Mouse (Mus musculus) lung, postnatal 4 days (tissue): ENCODE results near the gene Psmd7.

ENCODE experiments used
- DNase-seq, 2 experiments: peaks; one replicate each; pipeline ENCODE4 v3.0.0; 2021

The Psmd7 gene

DNA sequence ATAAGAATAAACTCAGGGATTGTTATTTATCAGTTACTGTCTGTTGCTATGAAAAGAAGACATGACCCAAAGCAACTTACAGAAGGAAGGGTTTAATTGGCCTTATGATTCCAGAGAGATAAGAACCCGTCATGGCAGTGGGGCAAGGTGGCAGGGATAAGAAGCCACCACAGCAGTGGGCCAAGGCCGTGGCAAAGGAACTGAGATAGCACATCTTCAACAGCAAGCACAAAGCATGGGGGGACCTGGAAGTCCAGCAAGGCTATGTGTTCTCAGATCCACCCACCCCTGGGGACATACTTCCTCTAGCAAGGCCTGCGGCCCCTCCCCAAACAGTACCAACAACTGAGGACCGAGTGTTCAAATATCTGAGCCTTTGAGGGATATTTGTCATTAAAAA lies 10.6 kb downstream of the Psmd7 start:
- DNase-seq = peak in 1 of 2 experiments; percentile 11

DNA sequence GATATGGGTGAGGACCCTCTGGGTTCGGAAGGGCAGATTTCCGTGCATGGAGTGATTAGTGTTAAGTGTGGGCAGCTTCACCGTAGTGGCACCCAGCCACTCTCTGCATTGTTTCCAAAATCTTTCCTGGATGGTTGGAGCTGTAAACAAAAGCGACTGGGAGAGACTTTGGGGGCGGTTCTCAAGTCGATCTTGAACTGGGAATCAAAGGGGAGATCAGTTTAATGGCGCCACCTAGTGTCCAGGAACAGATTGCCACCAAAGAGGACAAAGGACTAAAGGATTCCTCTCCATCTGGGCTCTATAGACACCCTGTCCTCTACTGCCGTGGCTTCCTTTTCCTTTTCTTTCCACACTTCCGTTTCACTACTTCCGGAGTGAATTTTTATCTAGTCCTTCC lies 11.6 kb downstream of the Psmd7 start:
- peak; percentile 72 to 90 for DNase-seq

DNA sequence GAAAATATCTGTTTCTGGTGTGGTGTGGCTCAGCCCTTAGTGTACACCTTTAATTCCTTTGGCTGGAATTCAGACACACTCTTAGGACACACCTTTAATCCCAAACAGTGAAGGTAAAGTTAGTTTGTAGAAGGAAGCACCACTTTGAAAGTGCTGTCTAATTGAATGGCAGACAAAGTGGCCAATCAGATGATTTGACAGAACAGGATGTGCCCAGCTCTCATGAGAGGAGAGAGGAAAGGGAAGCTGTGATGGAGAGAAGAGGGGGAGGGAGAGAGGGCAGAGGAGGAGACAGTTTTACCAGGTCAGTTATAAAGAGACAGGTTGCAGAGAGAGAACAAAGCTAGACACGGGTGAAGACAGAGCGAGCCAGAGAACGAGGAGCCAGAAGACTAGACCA lies 13.5 kb downstream of the Psmd7 start:
- peak in 1 of 2 experiments; percentile 6 for DNase-seq

DNA sequence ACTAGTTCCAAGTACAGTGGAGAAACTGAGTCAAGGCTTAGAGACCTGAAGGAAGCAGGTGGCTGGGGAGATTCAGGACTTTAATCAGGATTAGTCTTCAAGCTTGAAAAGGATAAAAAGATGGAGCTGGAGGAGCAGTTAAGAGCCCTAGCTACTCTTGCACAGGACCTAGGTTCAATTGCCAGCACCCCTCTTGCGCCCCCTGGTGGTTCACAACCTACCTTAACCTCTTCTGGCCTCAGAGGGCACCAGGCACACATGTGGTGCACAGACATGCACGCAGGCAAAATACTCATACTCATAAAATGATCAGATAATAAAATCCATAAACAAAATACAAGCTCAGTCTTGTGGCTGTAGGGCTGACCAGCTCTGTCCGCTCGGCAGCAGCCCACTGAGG lies 15.8 kb downstream of the Psmd7 start:
- DNase-seq = peak; percentile 61 to 76

DNA sequence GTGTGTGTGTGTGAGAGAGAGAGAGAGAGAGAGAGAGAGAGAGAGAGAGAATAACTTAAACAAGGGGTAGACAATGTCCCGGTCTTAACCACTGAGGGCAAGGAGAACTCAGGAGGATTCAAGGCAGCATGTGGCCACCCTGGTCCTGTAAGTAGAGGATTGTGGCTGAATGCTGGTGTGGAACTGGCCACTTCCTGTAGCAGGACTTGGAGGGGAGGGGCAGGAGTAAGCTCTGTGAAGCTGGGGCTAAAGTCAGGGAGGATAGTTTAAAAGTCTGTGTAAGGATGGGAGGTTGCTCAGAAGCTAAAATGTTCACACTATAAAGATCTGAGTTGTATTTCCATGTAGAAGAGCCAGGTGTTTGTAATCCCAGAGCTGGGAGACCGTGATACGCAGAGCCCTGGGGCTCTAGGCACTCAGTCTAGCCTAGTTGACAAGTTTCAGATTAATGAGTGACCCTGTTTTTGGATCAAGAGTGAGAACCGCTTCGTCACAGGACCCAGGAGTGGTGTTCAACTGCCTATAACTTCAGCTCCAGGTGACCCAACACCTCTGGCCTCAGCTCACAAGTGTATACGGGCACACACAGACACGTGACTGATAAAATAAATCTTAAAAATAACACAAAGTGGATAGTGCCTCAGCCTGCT lies 16.7 kb downstream of the Psmd7 start:
- peak in 1 of 2 experiments; percentile 9 for DNase-seq

DNA sequence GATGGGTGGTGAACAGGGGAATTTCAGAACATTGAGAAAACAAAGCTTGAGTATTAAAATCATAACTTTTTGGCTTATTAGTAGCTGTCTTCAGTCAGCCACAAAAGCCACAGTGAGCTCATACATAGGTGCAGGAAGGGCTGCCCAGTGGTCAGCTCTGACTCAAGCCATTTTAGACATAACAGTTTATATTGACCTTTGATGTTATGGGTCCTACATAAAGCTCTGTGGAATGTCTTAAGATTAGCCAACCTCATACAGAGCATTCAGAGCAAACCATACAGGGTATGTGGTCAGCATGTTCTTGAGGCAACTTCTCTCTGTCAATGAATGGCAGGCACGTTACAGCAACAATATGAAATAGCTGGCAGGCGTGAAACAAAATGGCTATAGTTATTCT lies 17.2 kb downstream of the Psmd7 start:
- no peak for DNase-seq

DNA sequence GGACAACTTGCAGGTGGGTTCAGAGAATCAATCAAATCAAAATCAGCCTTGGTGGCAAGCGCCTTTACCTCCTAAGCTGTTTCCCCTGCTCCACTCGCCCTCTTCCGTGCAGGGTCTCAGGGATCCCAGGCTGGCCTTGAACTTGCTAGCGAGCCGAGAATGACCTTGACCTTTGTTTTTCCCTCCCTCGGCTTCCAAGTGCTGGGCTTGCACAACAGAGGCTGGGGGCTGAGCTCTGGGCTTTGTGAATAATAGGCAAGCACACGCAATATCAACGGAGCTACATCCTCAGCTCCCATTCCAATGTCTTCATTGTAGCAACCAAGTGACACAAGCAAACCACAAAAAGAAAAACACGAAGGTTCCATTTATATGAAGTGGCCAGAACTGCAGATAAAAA lies 26.1 kb downstream of the Psmd7 start:
- DNase-seq = no peak

DNA sequence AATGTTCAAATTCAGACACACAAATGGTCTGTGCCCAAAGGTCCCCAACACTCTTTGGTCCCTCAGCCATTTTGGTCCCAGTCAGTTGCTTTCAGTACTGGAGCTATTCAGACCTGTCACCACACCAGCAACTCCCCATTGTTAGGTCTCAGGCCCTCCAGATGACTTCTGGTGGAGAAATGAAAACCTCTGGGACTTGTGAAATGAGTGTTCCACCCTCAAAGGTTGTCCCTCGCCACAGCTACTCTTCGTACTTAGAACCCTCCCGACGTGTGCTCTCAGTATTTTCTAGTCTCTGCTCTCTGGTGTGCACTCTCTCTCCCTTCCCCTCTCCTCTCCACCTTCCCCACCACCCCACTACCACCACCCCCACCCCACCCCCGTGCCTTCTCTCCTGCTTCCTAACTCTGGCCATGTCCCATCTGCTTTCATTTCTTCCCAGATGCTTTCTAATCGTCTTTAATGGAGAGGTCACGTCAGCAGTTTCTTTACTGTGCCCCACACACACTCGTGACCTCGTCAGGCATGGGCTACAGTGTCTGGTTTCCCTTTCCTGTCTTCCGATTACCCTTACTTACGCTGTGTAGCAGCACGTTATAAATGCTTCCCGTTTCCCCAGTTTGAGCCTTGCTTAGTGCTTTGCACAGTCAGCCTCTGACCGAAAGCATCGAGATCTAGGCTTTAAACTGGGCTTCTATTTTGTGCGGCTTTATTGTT lies 27.3 kb downstream of the Psmd7 start:
- no peak for DNase-seq

DNA sequence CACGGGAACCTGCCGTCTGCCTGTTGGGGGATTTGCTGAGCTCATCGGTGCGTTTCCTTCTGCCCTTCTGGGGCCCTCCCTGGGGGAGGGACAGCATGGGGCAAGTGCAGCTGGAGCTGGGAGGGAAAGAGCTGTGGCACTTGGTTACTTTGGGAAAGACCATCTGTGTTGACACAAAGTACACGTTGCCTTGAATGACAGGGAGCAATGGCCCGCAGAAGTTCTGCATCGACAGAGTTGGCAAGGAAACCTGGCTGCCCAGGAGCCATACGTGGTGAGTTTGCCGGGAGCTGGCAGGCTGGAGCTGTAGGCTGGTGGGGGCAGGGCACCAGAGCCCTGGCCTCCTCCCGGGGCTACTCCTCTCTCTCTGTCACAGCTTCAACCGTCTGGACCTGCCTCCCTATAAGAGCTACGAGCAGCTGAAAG lies 31.7 kb downstream of the Psmd7 start:
- DNase-seq = no peak

DNA sequence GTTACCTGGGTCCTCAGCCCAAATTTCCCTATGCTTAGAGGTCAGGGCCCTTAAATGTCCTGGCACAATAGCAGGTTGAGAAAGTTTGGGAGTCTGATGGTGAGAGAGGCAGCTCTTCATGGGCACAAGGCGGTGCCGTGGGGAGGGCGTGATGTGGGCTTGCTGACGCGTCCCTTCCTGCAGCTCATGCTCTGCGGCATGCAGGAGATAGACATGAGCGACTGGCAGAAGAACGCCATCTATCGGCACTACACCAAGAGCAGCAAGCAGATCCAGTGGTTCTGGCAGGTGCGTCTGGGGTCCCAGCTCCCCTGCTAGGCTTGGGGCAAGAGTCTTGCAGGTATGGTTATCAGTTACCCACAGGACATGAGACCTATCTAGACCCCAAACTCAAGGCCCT lies 33.0 kb downstream of the Psmd7 start:
- no peak for DNase-seq

DNA sequence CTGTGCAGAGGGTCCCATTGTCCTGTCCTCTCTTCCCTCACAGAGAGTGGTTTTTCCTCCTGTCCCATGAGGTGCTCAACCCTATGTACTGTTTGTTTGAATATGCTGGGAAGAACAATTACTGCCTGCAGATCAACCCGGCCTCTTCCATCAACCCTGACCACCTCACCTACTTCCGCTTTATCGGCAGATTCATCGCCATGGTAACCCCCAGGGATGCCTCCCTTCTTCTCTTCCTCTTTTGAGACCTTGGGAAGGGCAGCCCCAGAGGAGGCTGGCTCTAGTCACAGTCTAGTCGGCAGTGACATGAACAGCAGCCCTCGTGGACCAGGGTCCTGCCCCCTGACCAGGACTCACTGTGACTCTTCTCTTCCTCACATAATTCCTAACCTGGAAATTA lies 36.0 kb downstream of the Psmd7 start:
- DNase-seq = no peak

DNA sequence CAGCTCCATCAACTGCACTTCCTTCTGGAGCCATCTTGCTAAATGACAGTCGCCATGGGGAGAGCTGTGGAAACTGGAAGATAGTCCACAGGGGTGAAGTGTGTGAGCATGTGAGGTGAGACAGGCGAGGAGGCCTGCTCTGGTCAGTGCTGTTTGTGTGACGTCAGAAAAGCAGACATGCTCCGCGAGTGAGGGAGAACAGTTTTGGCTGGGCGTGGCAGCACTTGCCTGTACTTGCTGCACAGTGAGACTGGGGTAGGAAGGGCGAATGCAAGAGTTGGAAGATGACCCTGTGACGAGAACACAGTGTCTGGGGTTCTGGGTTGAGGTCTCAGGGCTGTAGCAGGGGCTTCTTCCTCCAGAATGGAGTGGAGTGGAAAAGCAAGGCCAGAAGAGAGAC lies 41.4 kb downstream of the Psmd7 start:
- DNase-seq = no peak

DNA sequence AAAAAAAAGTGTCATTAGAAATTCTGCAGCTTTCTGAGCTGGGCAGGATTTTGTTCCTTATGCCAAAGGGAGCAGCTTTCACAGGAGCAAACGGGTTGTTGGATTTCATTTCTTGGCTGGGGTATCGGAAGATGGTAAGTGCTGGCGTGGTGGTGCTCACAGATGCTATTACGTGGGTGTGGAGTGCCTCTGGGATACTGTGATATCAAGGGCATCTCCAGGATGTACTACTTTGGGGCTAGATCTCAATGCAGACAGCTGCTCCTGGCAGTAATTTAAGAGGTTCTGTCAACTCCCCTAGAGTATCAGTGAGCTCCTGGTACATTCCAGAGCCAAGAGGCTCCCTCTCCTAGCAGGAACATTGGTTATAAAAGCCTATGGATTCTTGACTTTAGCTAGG lies 42.1 kb downstream of the Psmd7 start:
- DNase-seq = no peak

DNA sequence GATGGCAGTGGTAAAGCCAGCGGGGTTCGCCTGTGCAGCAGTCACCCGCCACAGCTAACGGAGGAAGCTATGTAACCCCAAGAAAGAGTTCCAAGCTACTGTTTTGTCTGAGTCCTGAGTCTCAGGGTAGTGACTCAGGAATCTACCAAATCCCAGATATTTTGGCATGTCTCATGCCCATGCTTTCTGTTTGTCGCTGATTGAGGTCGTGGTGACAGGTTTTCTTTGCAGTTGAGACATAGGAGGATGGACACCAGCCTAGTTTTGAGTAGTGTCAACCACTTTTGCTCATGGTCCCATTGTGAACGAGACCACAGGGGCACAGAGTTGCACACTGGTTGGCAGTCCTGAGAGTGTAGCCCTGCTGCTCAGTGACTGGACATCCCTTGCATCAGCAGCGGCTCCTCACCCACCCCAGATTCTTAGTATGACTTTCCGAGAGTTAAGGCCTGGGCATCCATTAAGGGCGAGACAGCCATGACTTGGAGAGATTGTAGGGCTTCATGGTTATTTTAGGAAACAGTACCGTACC lies 42.6 kb downstream of the Psmd7 start:
- no peak for DNase-seq

DNA sequence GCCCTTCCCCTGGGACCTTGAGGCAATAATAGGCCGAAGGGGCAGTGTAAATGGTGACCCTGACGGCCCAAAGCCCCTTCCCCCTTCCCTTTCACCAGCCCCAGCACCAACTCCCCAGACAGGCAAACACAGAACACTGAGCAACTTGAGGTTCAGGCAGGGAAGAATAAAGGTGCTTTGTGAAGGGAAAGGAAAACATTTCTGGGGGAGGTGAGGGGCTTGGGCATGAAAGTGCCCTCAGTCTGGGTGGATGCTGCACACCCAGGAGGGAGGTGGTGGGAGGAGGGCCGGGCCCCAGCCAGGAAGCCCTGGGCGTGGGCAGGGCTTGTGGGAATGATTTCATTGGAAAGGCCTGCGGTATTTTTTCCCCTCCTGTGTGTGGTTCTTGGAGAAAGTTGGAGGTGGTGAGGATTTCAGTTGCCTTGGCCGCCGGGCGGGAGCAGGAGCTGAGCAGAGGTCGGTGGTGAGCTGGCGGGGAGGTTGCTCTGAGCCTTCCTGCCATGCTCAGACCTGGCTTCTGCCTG lies 43.6 kb downstream of the Psmd7 start:
- DNase-seq = peak in 1 of 2 experiments; percentile 38

DNA sequence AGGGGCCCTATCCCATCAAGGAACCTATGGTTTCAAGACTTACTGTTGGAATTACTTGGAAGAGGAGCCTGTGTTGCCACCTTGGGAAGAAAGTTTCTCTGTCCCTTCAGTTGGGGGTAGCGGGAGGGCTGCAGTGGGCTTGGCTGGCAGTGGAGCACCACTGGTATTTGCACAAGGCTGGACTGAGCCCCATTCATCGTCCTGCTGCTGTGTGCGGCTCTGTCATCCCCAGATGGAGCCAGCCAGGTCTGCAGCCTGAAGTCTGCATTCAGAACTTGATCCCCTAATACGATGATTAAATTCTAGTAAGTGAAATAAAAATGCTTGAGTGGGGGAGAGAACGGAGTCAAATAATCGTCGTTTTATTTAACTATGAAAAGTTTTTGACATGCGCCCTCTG lies 44.1 kb downstream of the Psmd7 start:
- no peak for DNase-seq

DNA sequence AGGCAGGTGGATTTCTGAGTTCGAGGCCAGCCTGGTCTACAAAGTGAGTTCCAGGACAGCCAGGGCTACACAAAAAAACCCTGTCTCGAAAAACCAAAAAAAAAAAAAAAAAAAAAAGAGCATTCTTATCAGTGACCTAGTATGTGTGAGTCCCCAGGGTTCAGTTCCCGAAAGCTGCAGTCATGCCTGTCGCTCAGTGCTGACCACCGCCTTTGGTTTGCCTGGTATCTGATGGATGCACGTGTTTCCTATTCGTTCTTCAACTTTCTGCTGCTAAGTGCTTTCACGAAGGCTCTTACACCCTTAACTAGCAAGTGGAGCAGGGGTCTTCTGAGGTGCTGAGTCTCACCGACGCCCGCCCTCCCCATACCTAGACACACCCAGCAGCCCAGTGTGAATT lies 44.5 kb downstream of the Psmd7 start:
- no peak for DNase-seq

DNA sequence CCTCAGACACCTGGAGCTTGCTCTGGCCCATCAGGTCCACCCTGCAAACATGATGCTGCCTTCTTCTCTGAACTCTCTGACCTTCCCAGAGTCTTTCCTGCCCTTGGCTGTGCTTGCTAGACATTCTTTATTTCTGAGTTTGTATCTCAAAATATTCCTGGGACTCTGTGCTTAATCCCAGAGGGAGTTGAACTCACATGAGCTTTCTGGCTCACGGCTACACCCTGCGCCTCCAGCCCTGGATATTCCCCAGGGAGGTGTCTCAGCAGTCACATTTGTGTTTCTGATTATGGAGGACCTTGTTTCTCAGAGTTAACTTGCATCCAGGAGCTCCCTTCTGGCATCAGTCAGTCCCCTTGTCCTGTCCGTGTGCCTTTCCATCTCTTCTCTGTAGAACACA lies 46.1 kb downstream of the Psmd7 start:
- no peak for DNase-seq

DNA sequence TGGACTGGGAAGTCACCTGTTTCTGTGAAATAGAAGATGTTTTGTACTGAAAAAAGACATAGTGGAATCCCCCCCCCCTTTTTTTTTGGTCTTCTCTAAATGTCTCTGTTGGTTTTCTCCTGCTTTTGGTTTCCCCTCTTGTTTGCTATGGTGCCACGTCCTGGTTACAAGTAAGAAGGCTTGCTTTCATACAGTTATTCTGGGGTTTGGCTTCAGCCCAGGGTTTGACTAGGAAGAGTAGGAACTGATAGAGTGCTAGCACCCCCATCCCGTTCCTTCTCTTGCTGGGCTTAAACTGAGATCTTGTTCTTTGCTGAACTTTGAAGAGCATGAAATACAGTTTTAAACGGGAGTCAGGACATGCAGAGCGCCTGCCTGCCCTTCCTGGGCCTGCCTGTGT lies 46.9 kb downstream of the Psmd7 start:
- DNase-seq = no peak

DNA sequence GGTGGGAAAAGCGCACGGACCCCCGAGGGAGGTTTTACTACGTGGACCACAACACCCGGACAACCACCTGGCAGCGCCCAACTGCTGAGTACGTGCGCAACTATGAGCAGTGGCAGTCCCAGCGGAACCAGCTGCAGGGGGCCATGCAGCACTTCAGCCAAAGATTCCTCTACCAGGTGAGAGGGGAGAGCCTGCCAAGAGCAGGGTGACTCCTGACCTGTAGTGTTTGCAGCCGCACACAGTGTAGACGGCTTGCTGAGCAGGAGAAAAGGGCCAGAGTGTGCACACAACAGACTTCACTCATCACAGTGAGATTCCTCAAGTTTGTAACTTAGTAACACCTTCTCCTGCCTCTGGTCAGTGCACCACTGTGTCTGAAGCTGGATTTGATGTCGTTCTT lies 47.6 kb downstream of the Psmd7 start:
- no peak for DNase-seq

DNA sequence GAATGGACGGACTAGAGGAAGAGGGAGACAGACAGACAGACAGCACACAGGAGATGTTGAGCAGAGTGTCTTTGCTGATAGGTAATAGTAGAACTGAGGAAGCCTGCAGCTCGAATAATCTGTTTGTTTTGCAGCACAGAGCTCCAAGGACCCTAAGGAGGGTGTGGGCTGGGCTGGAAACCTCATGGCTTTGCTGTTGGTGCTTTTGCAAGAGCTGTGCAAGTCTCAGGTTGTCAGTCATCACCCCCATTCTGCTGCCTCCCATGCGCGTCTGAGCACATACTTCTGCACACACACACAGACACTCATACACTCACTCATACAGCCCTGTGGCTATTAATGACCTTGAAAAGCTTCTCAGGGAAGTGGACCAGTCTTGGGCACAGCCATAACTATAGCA lies 50.8 kb downstream of the Psmd7 start:
- DNase-seq = no peak
